Mouse (Mus musculus): ENCODE data around the gene Lrfn1. TPM values are rescaled to one million over a fixed set of nuclear protein-coding genes. Genes with fewer than 3 reads are reported as not detected.
A peak's percentile ranks its signal among the peaks of the same experiment; 100 is the strongest.

The Lrfn1 gene
- polyA plus RNA-seq, 1 experiment from 2014 or later, result 18.8 TPM

GRCm38 (mm10) chr7:28452361-28453005, 703 bp downstream of the Lrfn1 start:
- WGBS, result 3% methylated on average over 21 of the region's 24 CpGs
- Histone ChIP-seq H3K9me3 (no peaks in the 10 kb centered on the region), H3K36me3 (peaks cover 19% of the 10 kb centered on the region), H3K4me1 (peaks cover 9% of the 10 kb centered on the region), H3K9ac (peak overlapping the region; percentile 86), H3K27me3 (replicated peaks) (no peaks in the 10 kb centered on the region), H3K4me2 (replicated peaks) (peak overlapping the region; percentile 96), H3K27ac (peak overlapping the region; percentile 46; the same call in 1 of the 2 replicates), H3K4me3 (peak overlapping the region; percentile 91)
- peak; percentile 55 for ATAC-seq (ENCODE audit: low FRiP score, low read depth)

- Histone ChIP-seq H3K9ac (no peak overlapping the region), H3K27ac (no peak overlapping the region), H3K4me1 (no peaks in the 10 kb centered on the region), H3K4me3 (no peak overlapping the region), H3K27me3 (replicated peaks) (no peaks in the 10 kb centered on the region), H3K9me3 (no peaks in the 10 kb centered on the region), H3K36me3 (peaks cover 64% of the 10 kb centered on the region), H3K4me2 (replicated peaks) (no peak overlapping the region)
- no peak for ATAC-seq (ENCODE audit: low FRiP score, low read depth)
- 90% methylated on average over 5 of the region's 5 CpGs for WGBS
Measured at GRCm38 (mm10) chr7:28460361-28460760, 8.6 kb downstream of the Lrfn1 start.

GRCm38 (mm10) chr7:28462769-28463168, 11.0 kb downstream of the Lrfn1 start:
- H3K9ac ChIP-seq, result no peak overlapping the region
- H3K27me3 ChIP-seq (replicated peaks), result peaks cover 22% of the 10 kb centered on the region
- H3K9me3 ChIP-seq, result no peaks in the 10 kb centered on the region
- no peak overlapping the region for H3K27ac ChIP-seq
- no peak overlapping the region for H3K4me3 ChIP-seq
- peaks cover 48% of the 10 kb centered on the region for H3K36me3 ChIP-seq
- H3K4me1 ChIP-seq, result peaks cover 14% of the 10 kb centered on the region; the same call in 1 of the 2 replicates
- WGBS, result 93% methylated on average over 2 of the region's 2 CpGs
- no peak for ATAC-seq (ENCODE audit: low FRiP score, low read depth)
- H3K4me2 ChIP-seq (replicated peaks), result no peak overlapping the region

- Histone ChIP-seq H3K9ac (no peak overlapping the region), H3K36me3 (peaks cover 30% of the 10 kb centered on the region), H3K4me1 (peaks cover 14% of the 10 kb centered on the region; the same call in 1 of the 2 replicates), H3K4me2 (replicated peaks) (peak overlapping the region; percentile 24; the same call in 1 of the 2 replicates), H3K27ac (no peak overlapping the region), H3K9me3 (no peaks in the 10 kb centered on the region), H3K27me3 (replicated peaks) (peaks cover 27% of the 10 kb centered on the region), H3K4me3 (no peak overlapping the region)
- WGBS, result 66% methylated on average over 10 of the region's 10 CpGs
- no peak for ATAC-seq (ENCODE audit: low FRiP score, low read depth)
Measured at GRCm38 (mm10) chr7:28464416-28465212, 12.8 kb downstream of the Lrfn1 start.

- peaks cover 27% of the 10 kb centered on the region for H3K27me3 ChIP-seq (replicated peaks)
- ATAC-seq (ENCODE audit: low FRiP score, low read depth), result peak; percentile 17; the same call in 1 of the 2 replicates
- 16% methylated on average over 40 of the region's 40 CpGs for WGBS
Measured at GRCm38 (mm10) chr7:28466721-28467212, 15.0 kb downstream of the Lrfn1 start.

GRCm38 (mm10) chr7:28467213-28467751, 15.5 kb downstream of the Lrfn1 start:
- 1% methylated on average over 63 of the region's 63 CpGs for WGBS
- peak overlapping the region; percentile 47 for H3K4me3 ChIP-seq
- peak overlapping the region; percentile 81 for H3K4me2 ChIP-seq (replicated peaks)
- H3K36me3 ChIP-seq, result peaks cover 7% of the 10 kb centered on the region
- H3K27ac ChIP-seq, result no peak overlapping the region
- ATAC-seq (ENCODE audit: low FRiP score, low read depth), result peak; percentile 76
- peaks cover 27% of the 10 kb centered on the region for H3K27me3 ChIP-seq (replicated peaks)
- H3K9me3 ChIP-seq, result no peaks in the 10 kb centered on the region
- H3K9ac ChIP-seq, result peak overlapping the region; percentile 60
- H3K4me1 ChIP-seq, result peaks cover 14% of the 10 kb centered on the region; the same call in 1 of the 2 replicates

More at GRCm38 (mm10) chr7:28466721-28467212, 15.0 kb downstream of the Lrfn1 start:
- Histone ChIP-seq H3K9me3 (no peaks in the 10 kb centered on the region), H3K4me3 (peak overlapping the region; percentile 47), H3K4me1 (peaks cover 14% of the 10 kb centered on the region; the same call in 1 of the 2 replicates), H3K4me2 (replicated peaks) (peak overlapping the region; percentile 81), H3K27ac (no peak overlapping the region), H3K36me3 (peaks cover 10% of the 10 kb centered on the region), H3K9ac (peak overlapping the region; percentile 60)

- no peaks in the 10 kb centered on the region for H3K4me1 ChIP-seq
- H3K9ac ChIP-seq, result no peak overlapping the region
- no peaks in the 10 kb centered on the region for H3K27me3 ChIP-seq (replicated peaks)
- no peaks in the 10 kb centered on the region for H3K36me3 ChIP-seq
- no peak overlapping the region for H3K4me2 ChIP-seq (replicated peaks)
- H3K4me3 ChIP-seq, result no peak overlapping the region
- no peaks in the 10 kb centered on the region for H3K9me3 ChIP-seq
- no peak for ATAC-seq (ENCODE audit: low FRiP score, low read depth)
- H3K27ac ChIP-seq, result no peak overlapping the region
- 90% methylated on average over 6 of the region's 6 CpGs for WGBS
Measured at GRCm38 (mm10) chr7:28476191-28476590, 24.4 kb downstream of the Lrfn1 start.

- no peak for ATAC-seq (ENCODE audit: low FRiP score, low read depth)
- Histone ChIP-seq H3K27ac (no peak overlapping the region), H3K36me3 (no peaks in the 10 kb centered on the region), H3K4me3 (no peak overlapping the region), H3K4me2 (replicated peaks) (no peak overlapping the region), H3K4me1 (no peaks in the 10 kb centered on the region), H3K9me3 (no peaks in the 10 kb centered on the region), H3K27me3 (replicated peaks) (no peaks in the 10 kb centered on the region), H3K9ac (no peak overlapping the region)
- 85% methylated on average over 5 of the region's 5 CpGs for whole genome bisulfite sequencing
Measured at GRCm38 (mm10) chr7:28477363-28477762, 25.6 kb downstream of the Lrfn1 start.

- Histone ChIP-seq H3K9ac (no peak overlapping the region), H3K27me3 (replicated peaks) (no peaks in the 10 kb centered on the region), H3K4me3 (no peak overlapping the region), H3K36me3 (no peaks in the 10 kb centered on the region), H3K4me1 (no peaks in the 10 kb centered on the region), H3K4me2 (replicated peaks) (no peak overlapping the region), H3K27ac (no peak overlapping the region), H3K9me3 (no peaks in the 10 kb centered on the region)
- 10% methylated on average over 8 of the region's 8 CpGs for WGBS
- ATAC-seq (ENCODE audit: low FRiP score, low read depth), result no peak
Measured at GRCm38 (mm10) chr7:28478854-28479253, 27.1 kb downstream of the Lrfn1 start.

- no peak for ATAC-seq (ENCODE audit: low FRiP score, low read depth)
- Histone ChIP-seq H3K4me3 (no peak overlapping the region), H3K4me1 (peaks cover under 1% of the 10 kb centered on the region; the same call in 1 of the 2 replicates), H3K27ac (no peak overlapping the region), H3K36me3 (no peaks in the 10 kb centered on the region), H3K9me3 (no peaks in the 10 kb centered on the region), H3K4me2 (replicated peaks) (no peak overlapping the region), H3K27me3 (replicated peaks) (peaks cover 3% of the 10 kb centered on the region; the same call in 1 of the 2 replicates), H3K9ac (no peak overlapping the region)
- WGBS, result 86% methylated on average over 11 of the region's 11 CpGs
Measured at GRCm38 (mm10) chr7:28482854-28483253, 31.1 kb downstream of the Lrfn1 start.

- Histone ChIP-seq H3K9me3 (no peaks in the 10 kb centered on the region), H3K4me2 (replicated peaks) (no peak overlapping the region), H3K4me1 (peaks cover 6% of the 10 kb centered on the region; the same call in 1 of the 2 replicates), H3K27ac (no peak overlapping the region), H3K9ac (no peak overlapping the region), H3K27me3 (replicated peaks) (peaks cover 7% of the 10 kb centered on the region; the same call in 1 of the 2 replicates), H3K36me3 (no peaks in the 10 kb centered on the region), H3K4me3 (no peak overlapping the region)
- 13% methylated on average over 4 of the region's 4 CpGs for WGBS
- no peak for ATAC-seq (ENCODE audit: low FRiP score, low read depth)
Measured at GRCm38 (mm10) chr7:28484192-28484591, 32.4 kb downstream of the Lrfn1 start.

GRCm38 (mm10) chr7:28488030-28488491, 36.3 kb downstream of the Lrfn1 start:
- H3K4me3 ChIP-seq, result no peak overlapping the region
- H3K9me3 ChIP-seq, result no peaks in the 10 kb centered on the region
- peaks cover 7% of the 10 kb centered on the region; the same call in 1 of the 2 replicates for H3K27me3 ChIP-seq (replicated peaks)
- H3K4me1 ChIP-seq, result peaks cover 6% of the 10 kb centered on the region; the same call in 1 of the 2 replicates
- H3K4me2 ChIP-seq (replicated peaks), result peak overlapping the region; percentile 39
- 3% methylated on average over 16 of the region's 16 CpGs for WGBS
- H3K9ac ChIP-seq, result no peak overlapping the region
- no peak overlapping the region for H3K27ac ChIP-seq
- ATAC-seq (ENCODE audit: low FRiP score, low read depth), result no peak
- no peaks in the 10 kb centered on the region for H3K36me3 ChIP-seq

Data from neural tube, embryonic 12.5 days (tissue).